Mouse (Mus musculus) midbrain, postnatal 0 days (tissue): Measurements from ENCODE around the gene Ubp1. TPM values are rescaled to one million over a fixed set of nuclear protein-coding genes. Genes with fewer than 3 reads are reported as not detected.
A peak's percentile ranks its signal among the peaks of the same experiment; 100 is the strongest.

Experiments
- ATAC-seq: fragments of 200-750 bp; cut with Nextera tagmentation; 2 replicates; pipeline ENCODE4 v1.8.0; 2017; ENCODE audit warnings: moderate number of reproducible peaks, mild to moderate bottlenecking, moderate TSS enrichment, moderate library complexity; ENCODE audit not compliant: low FRiP score
- DNase-seq: peaks from one replicate; pipeline ENCODE4 v3.0.0-alpha.2; 2015; ENCODE audit warnings: low spot score
- H3K27ac ChIP-seq: fragments of 300-500 bp; sonication (generic); 2 replicates; pipeline ENCODE4 v1.5.1; 2014; ENCODE audit warnings: low read depth, mild to moderate bottlenecking, low read length, mixed read lengths
- H3K27me3 ChIP-seq: fragments of 300-500 bp; sonication (generic); 2 replicates; pipeline ENCODE4 v1.6.1; 2014; ENCODE audit warnings: low read length, control low read depth, mixed read lengths; ENCODE audit not compliant: insufficient read depth
- H3K36me3 ChIP-seq: fragments of 300-500 bp; sonication (generic); 2 replicates; pipeline ENCODE4 v1.6.1; 2014; ENCODE audit warnings: low read length, control low read depth, mixed read lengths; ENCODE audit not compliant: insufficient read depth
- H3K4me1 ChIP-seq: fragments of 300-500 bp; sonication (generic); 2 replicates; pipeline ENCODE4 v1.6.1; 2014; ENCODE audit warnings: mild to moderate bottlenecking, control low read depth, antibody characterized with exemption, low read length, mixed read lengths; ENCODE audit not compliant: insufficient read depth
- H3K4me2 ChIP-seq: fragments of 300-500 bp; sonication (generic); 2 replicates; pipeline ENCODE4 v1.6.1; 2014; ENCODE audit warnings: low read depth, mild to moderate bottlenecking, low read length, mixed read lengths; ENCODE audit not compliant: poor library complexity, severe bottlenecking
- H3K4me3 ChIP-seq: fragments of 300-500 bp; sonication (generic); 2 replicates; pipeline ENCODE4 v1.5.1; 2014; ENCODE audit warnings: low read depth, mild to moderate bottlenecking, low read length, moderate library complexity
- H3K9ac ChIP-seq: fragments of 300-500 bp; sonication (generic); replicated peaks from 2 replicates; pipeline ENCODE4 v1.6.1; 2014; ENCODE audit warnings: mild to moderate bottlenecking, low read length, moderate library complexity, mixed read lengths; ENCODE audit not compliant: poor library complexity, severe bottlenecking
- H3K9me3 ChIP-seq: fragments of 300-500 bp; sonication (generic); 2 replicates; pipeline ENCODE4 v1.6.1; 2016; ENCODE audit warnings: low read length, control low read depth
- CTCF ChIP-seq: IDR thresholded peaks from 2 replicates; pipeline ENCODE4 v1.5.1; 2016; ENCODE audit warnings: antibody characterized with exemption, mild to moderate bottlenecking
- WGBS: fragments of 180-500 bp; shearing (Covaris S2); extraction: QIAGEN DNeasy Blood & Tissue Kit; methylation state at CpG from one replicate; pipeline ENCODE4 v1.1.7; 2014; 5-methylcytosine and 5-hydroxymethylcytosine counted together
- polyA plus RNA-seq: library from polyadenylated mRNA; unstranded; fragments of >200 nt; fragmentation: Nextera tagmentation; extraction: Ambion mirVana; gene quantifications from 2 replicates; pipeline ENCODE4 v1.2.1, GENCODE M21; 2015
- total RNA-seq: library from RNA; depleted of rRNA; stranded (reverse); fragments of >200 nt; gene quantifications from 2 replicates; pipeline ENCODE4 v1.2.3, GENCODE M21; 2014

Gene Ubp1
- total and polyA plus RNA-seq, 2 experiments from 2014 or later, result 19.2 to 68.4 TPM

- no peaks in the 10 kb centered on the region for H3K9me3 ChIP-seq
- no peak overlapping the region for H3K27ac ChIP-seq
- peaks cover 56% of the 10 kb centered on the region for H3K36me3 ChIP-seq
- no peak overlapping the region for H3K4me2 ChIP-seq
- ATAC-seq, result no peak
- H3K4me3 ChIP-seq, result no peak overlapping the region
- no peak for DNase-seq
- no peaks in the 10 kb centered on the region for H3K27me3 ChIP-seq
- no peak overlapping the region for H3K9ac ChIP-seq
- TF ChIP-seq CTCF, result no peak
- WGBS, result 83% methylated on average over 7 of the region's 7 CpGs
- H3K4me1 ChIP-seq, result no peaks in the 10 kb centered on the region
Measured at GRCm38 (mm10) chr9:113978656-113979055, 47.9 kb downstream of the Ubp1 start.

DNA sequence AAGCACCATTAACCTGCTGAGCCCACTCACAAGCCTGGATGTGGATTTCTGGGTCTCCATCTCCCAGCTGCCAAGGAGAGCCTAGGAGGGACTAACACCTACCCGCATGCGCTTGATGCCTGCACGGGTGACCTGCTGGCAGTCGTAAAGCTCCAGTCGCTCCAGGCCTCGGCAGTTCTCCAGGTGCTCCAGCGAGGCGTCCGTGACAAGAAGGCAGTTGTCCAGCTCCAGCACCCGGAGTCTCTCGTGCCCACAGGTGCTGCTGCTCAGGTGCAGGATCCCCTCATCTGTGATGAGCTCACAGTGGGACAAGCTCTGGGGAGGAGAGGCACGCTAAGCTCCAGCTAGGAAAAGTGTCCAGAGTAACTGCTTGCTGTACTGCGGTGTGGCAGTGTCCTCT, 48.6 kb downstream of the Ubp1 start:
- H3K36me3 ChIP-seq, result peaks cover 56% of the 10 kb centered on the region
- DNase-seq (no peak), ATAC-seq (no peak)
- H3K4me2 ChIP-seq, result no peak overlapping the region
- no peak overlapping the region for H3K27ac ChIP-seq
- WGBS, result 94% methylated on average over 13 of the region's 13 CpGs
- H3K27me3 ChIP-seq, result no peaks in the 10 kb centered on the region
- no peaks in the 10 kb centered on the region for H3K9me3 ChIP-seq
- TF ChIP-seq CTCF, result no peak
- no peaks in the 10 kb centered on the region for H3K4me1 ChIP-seq
- no peak overlapping the region for H3K4me3 ChIP-seq
- H3K9ac ChIP-seq, result no peak overlapping the region

- 33% methylated on average over 16 of the region's 16 CpGs for WGBS
- no peak overlapping the region for H3K4me3 ChIP-seq
- no peak overlapping the region for H3K4me2 ChIP-seq
- TF ChIP-seq CTCF, result no peak
- H3K27ac ChIP-seq, result peak overlapping the region; percentile 44; the same call in 1 of the 2 replicates
- H3K9ac ChIP-seq, result no peak overlapping the region
- ATAC-seq (peak; percentile 55), DNase-seq (peak; percentile 79)
- H3K27me3 ChIP-seq, result no peaks in the 10 kb centered on the region
- no peaks in the 10 kb centered on the region for H3K4me1 ChIP-seq
- H3K9me3 ChIP-seq, result no peaks in the 10 kb centered on the region
- H3K36me3 ChIP-seq, result peaks cover 62% of the 10 kb centered on the region
Measured at GRCm38 (mm10) chr9:113981099-113981880, 50.6 kb downstream of the Ubp1 start.

DNA sequence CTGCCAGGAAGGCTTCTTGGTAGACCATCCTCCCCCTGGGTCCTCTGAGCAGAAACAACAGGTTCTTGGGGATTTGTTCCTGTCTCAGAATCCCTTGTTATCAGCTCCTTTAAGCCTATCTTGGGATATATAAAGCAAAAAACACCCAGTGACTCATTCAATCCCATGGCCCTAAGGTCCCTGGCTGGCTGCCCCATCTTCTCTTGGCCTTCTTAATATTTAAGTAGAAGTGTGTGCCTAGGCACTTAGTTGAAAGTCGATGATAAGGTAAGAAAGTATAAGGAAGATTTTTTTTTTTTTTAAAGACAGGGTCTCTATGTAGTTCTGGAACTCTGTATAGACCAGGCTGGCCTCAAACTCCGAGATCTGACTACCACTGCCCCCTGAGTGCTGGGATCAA, 51.7 kb downstream of the Ubp1 start:
- Histone ChIP-seq H3K27me3 (no peaks in the 10 kb centered on the region), H3K9ac (no peak overlapping the region), H3K4me2 (no peak overlapping the region), H3K27ac (no peak overlapping the region), H3K36me3 (peaks cover 57% of the 10 kb centered on the region), H3K9me3 (no peaks in the 10 kb centered on the region), H3K4me3 (no peak overlapping the region), H3K4me1 (no peaks in the 10 kb centered on the region)
- 87% methylated on average over 2 of the region's 2 CpGs for WGBS
- DNase-seq (no peak), ATAC-seq (no peak)
- TF ChIP-seq CTCF, result no peak

- H3K9me3 ChIP-seq, result no peaks in the 10 kb centered on the region
- H3K4me2 ChIP-seq, result no peak overlapping the region
- no peak overlapping the region for H3K4me3 ChIP-seq
- no peaks in the 10 kb centered on the region for H3K27me3 ChIP-seq
- DNase-seq (no peak), ATAC-seq (no peak)
- no peak overlapping the region for H3K9ac ChIP-seq
- no peaks in the 10 kb centered on the region for H3K4me1 ChIP-seq
- TF ChIP-seq CTCF, result no peak
- peaks cover 52% of the 10 kb centered on the region for H3K36me3 ChIP-seq
- 84% methylated on average over 11 of the region's 11 CpGs for WGBS
- H3K27ac ChIP-seq, result no peak overlapping the region
Measured at GRCm38 (mm10) chr9:113982883-113983670, 52.3 kb downstream of the Ubp1 start.
